Mouse (Mus musculus) megakaryocyte-erythroid progenitor cell, adult 5-6 weeks (primary cell): ENCODE data around the gene Tnnc1. TPM values are rescaled to one million over a fixed set of nuclear protein-coding genes. Genes with fewer than 3 reads are reported as not detected.

Experiments
- ATAC-seq: replicated peaks from 2 replicates; pipeline ENCODE4 v1.8.0; 2016; ENCODE audit warnings: mild to moderate bottlenecking, inconsistent platforms; ENCODE audit not compliant: severe bottlenecking, poor library complexity, low FRiP score, low TSS enrichment
- total RNA-seq, 2 experiments: library from RNA; stranded (forward) in 1 of 2; stranded (reverse) in 1 of 2; fragments of 200-1000, 215-1000 nt in 1 of 2; fragments of >200 nt in 1 of 2; fragmentation: Nextera tagmentation in 1 of 2; gene quantifications; 2 replicates each; pipeline ENCODE4 v1.2.3; 2014 to 2017

Gene Tnnc1
- total RNA-seq, 2 experiments from 2014 or later = 1.8 TPM; not detected in 1

DNA sequence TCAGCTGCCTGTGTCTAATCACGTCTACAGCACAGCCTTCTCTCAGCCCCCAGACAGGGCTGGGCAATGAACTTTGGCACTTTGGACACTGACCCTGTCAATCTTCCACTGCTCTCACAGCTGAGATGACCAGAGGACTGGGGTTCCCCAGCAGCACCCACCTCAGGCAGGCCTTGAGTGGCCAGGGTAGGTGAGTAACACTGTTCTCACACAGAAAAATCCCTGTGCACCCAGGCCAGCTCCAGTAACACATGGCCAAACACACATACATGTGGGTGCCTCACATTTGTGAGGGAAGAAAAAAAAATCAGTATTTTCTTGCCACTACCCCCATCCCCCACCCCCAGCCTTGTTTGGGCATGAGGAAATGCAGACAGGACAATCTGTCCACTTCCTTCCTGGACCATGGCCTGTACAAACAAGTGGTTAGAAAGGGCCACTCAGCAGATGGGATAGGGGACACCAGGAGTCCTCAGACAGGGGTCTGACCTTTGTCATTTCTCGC is 25.3 kb upstream of the Tnnc1 start:
- ATAC-seq = no peak

DNA sequence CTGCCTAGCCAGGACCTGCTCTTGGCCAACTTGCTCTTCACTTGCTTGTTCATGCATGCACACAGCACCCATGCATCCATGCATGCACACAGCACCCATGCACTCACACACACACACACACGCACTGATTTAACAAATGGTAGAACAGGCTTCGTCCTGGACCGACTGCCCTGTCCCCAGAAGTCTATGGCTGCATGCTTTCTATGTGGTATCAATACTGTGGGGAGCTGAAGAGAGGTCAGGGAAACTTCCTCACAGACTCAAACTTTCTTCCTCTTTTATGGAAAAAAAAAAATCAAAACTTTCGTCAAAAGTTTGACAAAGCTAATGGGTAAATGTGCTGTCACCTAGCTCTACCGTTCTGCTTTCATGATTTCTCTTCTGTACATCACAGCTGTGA is 24.6 kb upstream of the Tnnc1 start:
- ATAC-seq = no peak

- no peak for ATAC-seq
Measured at GRCm38 (mm10) chr14:31184195-31184594, 23.9 kb upstream of the Tnnc1 start.

DNA sequence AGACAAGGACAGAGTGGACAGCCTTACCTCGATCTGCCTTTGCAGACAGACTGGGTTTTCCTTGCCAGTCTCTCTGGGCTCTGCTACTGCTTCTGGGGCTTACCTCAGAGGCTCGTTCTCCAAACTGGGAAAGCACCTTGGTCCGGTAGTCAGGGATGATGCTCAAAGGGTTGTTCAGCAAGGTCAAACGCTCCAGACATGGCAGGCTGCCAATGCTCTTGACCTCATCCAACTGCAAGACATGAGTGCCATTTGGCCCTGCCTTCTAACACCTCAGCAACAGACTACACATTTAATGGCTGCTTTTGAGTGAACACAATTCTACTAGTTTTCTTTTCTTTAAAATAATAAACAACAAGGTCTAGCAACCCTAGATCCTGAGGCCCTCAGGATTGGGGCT is 21.5 kb upstream of the Tnnc1 start:
- no peak for ATAC-seq

DNA sequence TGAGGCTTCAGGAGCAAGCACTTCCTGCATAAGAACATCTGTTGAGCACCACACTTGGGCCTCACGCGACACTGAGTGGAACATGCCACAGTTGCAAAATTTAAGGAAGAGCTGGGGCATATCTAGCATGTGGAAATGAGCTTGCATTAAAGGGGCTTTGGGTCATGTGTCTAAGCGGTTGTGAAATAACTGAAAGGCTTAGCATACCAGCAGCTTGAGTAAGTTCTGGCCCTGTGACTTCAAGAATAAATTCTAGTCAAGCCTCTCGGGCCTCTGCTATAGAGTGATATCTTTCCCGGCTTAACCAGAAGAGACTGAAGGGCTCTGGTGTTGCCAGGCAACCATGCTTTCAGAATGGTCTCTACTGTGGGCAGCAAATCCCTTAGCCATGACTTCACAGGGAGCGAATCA is 19.3 kb upstream of the Tnnc1 start:
- ATAC-seq = no peak

DNA sequence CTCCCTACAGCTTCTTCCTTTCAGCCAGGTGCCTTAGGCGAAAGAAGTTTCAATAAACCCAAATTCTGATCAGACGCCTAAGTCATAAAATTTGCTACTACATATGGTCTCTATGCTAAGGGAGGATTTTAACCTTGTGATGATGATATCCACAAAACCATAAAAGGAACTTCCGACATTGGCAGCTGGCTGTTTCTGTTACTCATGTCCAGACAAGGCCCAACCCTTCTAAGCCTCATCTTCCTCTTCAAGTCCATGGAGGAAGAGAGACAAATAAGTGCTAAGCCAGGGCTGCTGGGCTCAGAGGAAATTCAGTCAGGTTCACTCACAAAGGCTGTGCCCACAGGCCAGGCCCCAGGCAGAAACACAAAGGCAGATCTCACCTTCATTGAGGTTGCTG is 18.8 kb upstream of the Tnnc1 start:
- no peak for ATAC-seq

GRCm38 (mm10) chr14:31191936-31192335 is 16.2 kb upstream of the Tnnc1 start:
- no peak for ATAC-seq

GRCm38 (mm10) chr14:31193791-31194190 is 14.3 kb upstream of the Tnnc1 start:
- no peak for ATAC-seq

GRCm38 (mm10) chr14:31194441-31194840 is 13.7 kb upstream of the Tnnc1 start:
- ATAC-seq = no peak

GRCm38 (mm10) chr14:31194891-31195513 is 13.1 kb upstream of the Tnnc1 start:
- ATAC-seq = no peak

GRCm38 (mm10) chr14:31195521-31195920 is 12.6 kb upstream of the Tnnc1 start:
- no peak for ATAC-seq

DNA sequence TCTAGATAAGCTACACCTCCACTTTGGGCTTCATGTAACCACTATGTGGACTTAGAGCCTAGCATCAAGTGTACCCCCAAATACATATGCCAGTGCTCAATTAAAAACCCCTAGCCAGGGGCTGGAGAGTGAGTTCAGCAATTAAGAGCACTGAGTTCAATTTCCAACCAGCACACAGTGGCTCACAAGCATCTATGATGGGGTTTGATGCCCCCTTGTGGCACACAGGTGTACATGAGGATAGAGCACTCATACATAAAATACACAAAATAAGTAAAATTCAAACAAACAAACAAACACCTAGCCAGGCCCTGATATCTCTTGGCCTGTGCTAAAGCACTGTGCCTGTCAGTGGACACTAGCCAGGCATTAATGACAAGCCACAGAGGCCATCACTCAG is 12.1 kb upstream of the Tnnc1 start:
- 0 out of 2 replicates have a peak, but pooled peaks have one; percentile 59 for ATAC-seq

- peak; percentile 71 for ATAC-seq
Measured at GRCm38 (mm10) chr14:31197547-31198516, 10.3 kb upstream of the Tnnc1 start.

- ATAC-seq = no peak
Measured at GRCm38 (mm10) chr14:31199599-31199998, 8.5 kb upstream of the Tnnc1 start.

- no peak for ATAC-seq
Measured at GRCm38 (mm10) chr14:31200038-31200437, 8.1 kb upstream of the Tnnc1 start.

GRCm38 (mm10) chr14:31204844-31205243 is 3.3 kb upstream of the Tnnc1 start:
- ATAC-seq = peak; percentile 56

DNA sequence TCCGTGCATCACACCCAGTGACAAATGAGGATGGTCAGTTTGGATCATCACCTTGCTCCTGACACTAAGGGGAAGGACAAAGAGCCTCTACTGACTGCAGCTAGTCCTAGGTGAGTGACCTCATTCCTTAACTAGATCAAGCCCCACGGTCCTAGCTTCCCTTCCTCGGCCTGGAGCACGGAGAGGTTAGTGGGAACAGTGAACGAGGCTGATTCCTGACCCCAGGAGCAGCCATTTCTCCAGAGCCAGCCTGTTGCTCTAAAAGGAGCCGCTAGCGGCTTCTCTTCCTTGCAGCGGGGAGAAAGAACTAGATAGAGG is 2.9 kb upstream of the Tnnc1 start:
- no peak for ATAC-seq

DNA sequence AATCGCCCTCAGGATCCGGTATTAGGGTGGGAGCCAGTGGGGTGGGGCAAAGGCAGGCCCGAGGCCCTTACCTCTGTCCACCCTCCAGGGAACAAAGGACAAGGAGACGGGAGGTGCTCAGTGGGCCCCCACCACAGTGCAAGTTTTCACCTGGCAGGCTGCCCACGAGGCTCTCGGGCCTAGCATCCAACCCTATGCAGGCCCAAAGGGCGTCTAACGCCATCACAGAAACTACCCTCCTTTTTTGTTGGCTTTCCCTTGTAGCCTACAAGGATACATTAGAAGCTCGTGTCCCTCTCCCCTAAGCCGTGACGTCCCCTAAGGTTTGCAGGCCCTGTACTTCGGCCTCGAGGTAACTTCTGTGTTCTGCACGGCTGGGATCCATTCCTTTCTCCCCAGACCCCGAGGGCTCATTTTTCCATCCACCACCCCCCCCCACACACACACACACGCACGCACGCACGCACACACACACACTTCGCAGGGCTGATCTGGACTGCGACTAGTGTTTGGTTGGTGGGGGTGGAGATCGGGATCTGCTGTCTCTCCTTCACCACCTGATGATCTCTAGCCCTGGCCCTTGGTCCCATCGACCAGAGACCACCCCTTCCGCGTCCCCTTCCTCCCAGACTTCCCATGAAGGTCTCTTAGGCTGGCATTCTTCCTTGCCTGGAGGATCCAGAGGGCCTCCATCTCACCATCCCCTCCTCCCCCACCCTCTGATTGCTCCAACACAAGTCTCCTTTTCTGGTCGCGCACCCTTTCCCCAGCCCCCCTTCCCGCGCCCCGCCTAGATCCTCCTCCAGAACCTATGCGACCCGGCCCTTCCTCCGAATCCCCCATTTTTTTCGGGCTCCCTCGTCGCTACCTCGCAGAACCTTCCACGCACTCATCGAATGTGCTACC is 2.3 kb upstream of the Tnnc1 start:
- ATAC-seq = peak; percentile 12; the same call in 1 of the 2 replicates

- peak; percentile 51 for ATAC-seq
Measured at GRCm38 (mm10) chr14:31206472-31206981, 1.6 kb upstream of the Tnnc1 start.
